Mouse (Mus musculus): ENCODE data around the gene Gm21060. TPM values are rescaled to one million over a fixed set of nuclear protein-coding genes. Genes with fewer than 3 reads are reported as not detected.

Gm21060 gene
- total RNA-seq, 2 experiments from 2014 or later = not detected

Other genes starting within 250 kb of the Gm21060 start
- gene Zfp950, start 156.2 kb downstream of the Gm21060 start, total RNA-seq (2021) = 1 to 10 TPM; 3.6 to 6.7 TPM
- not detected for gene Gm7102, start 120.8 kb downstream of the Gm21060 start, total RNA-seq (2021)
- gene Gm6020, start 113.2 kb downstream of the Gm21060 start, total RNA-seq (2021) = not detected
- gene Csf2ra, start 68.6 kb downstream of the Gm21060 start, total RNA-seq (2021) = 1 to 10 TPM in 1 of 2 experiments, under 1 TPM in 1; 0.71 to 2.2 TPM

All from gastrocnemius, postnatal 36 days (tissue).